Mouse (Mus musculus) heart, embryonic 16.5 days (tissue): ENCODE results near the gene Rps6kc1. TPM values are rescaled to one million over a fixed set of nuclear protein-coding genes. Genes with fewer than 3 reads are reported as not detected.

Experiments used
- ATAC-seq: fragments of 200-750 bp; cut with Nextera tagmentation; replicated peaks from 2 replicates; pipeline ENCODE4 v1.8.0; 2017; ENCODE audit warnings: moderate number of reproducible peaks; ENCODE audit not compliant: insufficient read depth, low FRiP score; ENCODE audit errors: extremely low read depth
- H3K27ac ChIP-seq: fragments of 300-500 bp; sonication (generic); 2 replicates; pipeline ENCODE4 v1.5.1; 2014; ENCODE audit warnings: mild to moderate bottlenecking, low read length, control low read depth, moderate library complexity
- H3K27me3 ChIP-seq: fragments of 300-500 bp; sonication (generic); 2 replicates; pipeline ENCODE4 v1.6.1; 2014; ENCODE audit warnings: low read length, mixed read lengths; ENCODE audit not compliant: control insufficient read depth, insufficient read depth
- H3K36me3 ChIP-seq: fragments of 300-500 bp; sonication (generic); 2 replicates; pipeline ENCODE4 v1.6.1; 2014; ENCODE audit not compliant: control insufficient read depth, insufficient read depth
- H3K4me1 ChIP-seq: fragments of 300-500 bp; sonication (generic); 2 replicates; pipeline ENCODE4 v1.6.1; 2014; ENCODE audit warnings: low read length, mixed read lengths; ENCODE audit not compliant: control insufficient read depth, insufficient read depth
- H3K4me2 ChIP-seq: fragments of 300-500 bp; sonication (generic); 2 replicates; pipeline ENCODE4 v1.6.1; 2014; ENCODE audit warnings: low read depth, mild to moderate bottlenecking, control low read depth, low read length
- H3K4me3 ChIP-seq: fragments of 300-500 bp; sonication (generic); 2 replicates; pipeline ENCODE4 v1.5.1; 2014; ENCODE audit warnings: mild to moderate bottlenecking, control low read depth, low read length
- H3K9ac ChIP-seq: fragments of 300-500 bp; sonication (generic); 2 replicates; pipeline ENCODE4 v1.6.1; 2014; ENCODE audit warnings: low read length, control low read depth
- H3K9me3 ChIP-seq: fragments of 300-500 bp; sonication (generic); replicated peaks from 2 replicates; pipeline ENCODE4 v1.6.1; 2016; ENCODE audit warnings: low read length; ENCODE audit not compliant: control insufficient read depth
- WGBS: fragments of 180-500 bp; shearing (Covaris S2); extraction: QIAGEN DNeasy Blood & Tissue Kit; methylation state at CpG from one replicate; pipeline ENCODE4 v1.1.7; 2014; 5-methylcytosine and 5-hydroxymethylcytosine counted together
- polyA plus RNA-seq: library from polyadenylated mRNA; unstranded; fragments of >200 nt; fragmentation: Nextera tagmentation; extraction: Ambion mirVana; gene quantifications from 2 replicates; pipeline ENCODE4 v1.2.1, GENCODE M21; 2015

Rps6kc1 gene
- polyA plus RNA-seq, 1 experiment from 2014 or later: 10.3 TPM

- no peak for ATAC-seq
- H3K9me3 ChIP-seq: no peaks in the 10 kb centered on the region
- H3K36me3 ChIP-seq: no peaks in the 10 kb centered on the region
- H3K4me1 ChIP-seq: peaks cover 16% of the 10 kb centered on the region
- no peak overlapping the region for H3K4me2 ChIP-seq
- H3K27ac ChIP-seq: no peak overlapping the region
- no peak overlapping the region for H3K9ac ChIP-seq
- H3K27me3 ChIP-seq: no peaks in the 10 kb centered on the region
- H3K4me3 ChIP-seq: no peak overlapping the region
- 91% methylated on average over 13 of the region's 13 CpGs for WGBS
Observed at GRCm38 (mm10) chr1:190658266-190658665, 253.3 kb downstream of the Rps6kc1 start.

DNA sequence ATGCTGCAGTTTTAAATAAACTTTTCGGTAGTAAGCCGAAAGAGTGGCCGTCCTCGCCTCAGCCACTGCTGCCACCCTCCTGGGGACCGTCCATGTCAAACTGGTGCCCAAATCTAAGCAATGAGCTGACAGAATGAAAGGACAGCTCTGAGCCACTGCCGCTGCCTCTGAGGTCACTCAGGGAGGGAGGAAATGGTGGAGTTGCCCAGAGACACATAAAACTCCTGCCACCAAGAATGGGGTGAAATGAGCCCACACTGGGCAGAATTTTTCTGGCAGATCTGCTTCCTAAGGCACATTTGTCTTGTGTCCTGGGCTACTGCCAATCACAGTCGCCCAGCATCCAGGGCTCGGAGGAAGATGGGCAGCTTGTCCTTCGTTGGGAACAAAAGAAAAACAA lies 255.5 kb downstream of the Rps6kc1 start:
- no peaks in the 10 kb centered on the region for H3K9me3 ChIP-seq
- no peak overlapping the region for H3K4me2 ChIP-seq
- no peak overlapping the region for H3K9ac ChIP-seq
- ATAC-seq: no peak
- H3K4me1 ChIP-seq: peaks cover 16% of the 10 kb centered on the region
- H3K36me3 ChIP-seq: no peaks in the 10 kb centered on the region
- H3K27ac ChIP-seq: no peak overlapping the region
- WGBS: 65% methylated on average over 9 of the region's 9 CpGs
- H3K4me3 ChIP-seq: no peak overlapping the region
- no peaks in the 10 kb centered on the region for H3K27me3 ChIP-seq

DNA sequence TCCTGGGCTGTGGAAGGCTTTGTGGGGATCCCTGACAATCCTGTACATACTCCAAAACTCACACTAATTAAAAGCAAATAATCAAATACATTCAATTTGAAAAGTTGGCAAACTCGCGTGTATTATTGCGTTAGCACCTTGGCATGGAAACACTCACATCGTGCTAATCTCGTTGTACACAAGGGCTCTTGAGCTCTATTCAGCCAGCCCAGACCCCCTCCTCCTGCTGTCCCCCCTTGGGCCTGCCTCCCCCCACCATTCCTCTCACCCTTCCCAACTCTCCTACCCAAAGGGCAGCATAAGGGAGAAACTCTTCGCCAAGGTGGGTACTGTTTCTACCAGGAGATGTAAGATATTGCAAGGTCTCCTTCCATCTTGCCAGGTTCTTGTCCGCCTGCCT lies 255.9 kb downstream of the Rps6kc1 start:
- Histone ChIP-seq H3K9me3 (no peaks in the 10 kb centered on the region), H3K9ac (no peak overlapping the region), H3K4me3 (no peak overlapping the region), H3K27ac (no peak overlapping the region), H3K36me3 (no peaks in the 10 kb centered on the region), H3K27me3 (no peaks in the 10 kb centered on the region), H3K4me2 (no peak overlapping the region), H3K4me1 (peaks cover 14% of the 10 kb centered on the region)
- 61% methylated on average over 7 of the region's 7 CpGs for WGBS
- no peak for ATAC-seq

DNA sequence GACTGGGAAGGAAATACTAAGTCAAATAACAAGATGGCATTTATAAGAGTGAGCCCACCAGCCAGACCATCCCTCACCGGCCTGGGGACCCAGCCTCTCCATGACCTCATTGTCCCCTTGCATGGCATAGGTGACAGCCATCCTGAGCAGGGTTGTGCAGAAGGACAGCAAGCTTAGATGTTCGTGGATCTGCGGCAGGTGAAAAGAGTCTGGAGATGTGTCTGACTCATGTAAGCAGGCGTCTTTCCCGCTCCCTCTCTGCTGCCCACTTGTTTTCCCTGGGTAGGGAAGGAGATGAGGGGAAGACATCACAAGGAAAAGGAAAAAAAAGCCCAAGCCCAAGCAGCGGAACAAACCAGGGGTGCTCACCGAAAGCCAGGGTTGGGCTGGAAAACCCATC lies 256.5 kb downstream of the Rps6kc1 start:
- ATAC-seq: no peak
- no peaks in the 10 kb centered on the region for H3K27me3 ChIP-seq
- 91% methylated on average over 7 of the region's 7 CpGs for WGBS
- no peak overlapping the region for H3K4me3 ChIP-seq
- H3K9ac ChIP-seq: no peak overlapping the region
- no peak overlapping the region for H3K4me2 ChIP-seq
- no peaks in the 10 kb centered on the region for H3K36me3 ChIP-seq
- no peaks in the 10 kb centered on the region for H3K9me3 ChIP-seq
- peaks cover 9% of the 10 kb centered on the region for H3K4me1 ChIP-seq
- H3K27ac ChIP-seq: no peak overlapping the region

- Histone ChIP-seq H3K27ac (no peak overlapping the region), H3K9me3 (no peaks in the 10 kb centered on the region), H3K4me1 (peaks cover 5% of the 10 kb centered on the region), H3K4me2 (no peak overlapping the region), H3K36me3 (no peaks in the 10 kb centered on the region), H3K27me3 (no peaks in the 10 kb centered on the region), H3K4me3 (no peak overlapping the region), H3K9ac (no peak overlapping the region)
- ATAC-seq: no peak
- 81% methylated on average over 6 of the region's 6 CpGs for WGBS
Observed at GRCm38 (mm10) chr1:190654694-190655001, 256.9 kb downstream of the Rps6kc1 start.

DNA sequence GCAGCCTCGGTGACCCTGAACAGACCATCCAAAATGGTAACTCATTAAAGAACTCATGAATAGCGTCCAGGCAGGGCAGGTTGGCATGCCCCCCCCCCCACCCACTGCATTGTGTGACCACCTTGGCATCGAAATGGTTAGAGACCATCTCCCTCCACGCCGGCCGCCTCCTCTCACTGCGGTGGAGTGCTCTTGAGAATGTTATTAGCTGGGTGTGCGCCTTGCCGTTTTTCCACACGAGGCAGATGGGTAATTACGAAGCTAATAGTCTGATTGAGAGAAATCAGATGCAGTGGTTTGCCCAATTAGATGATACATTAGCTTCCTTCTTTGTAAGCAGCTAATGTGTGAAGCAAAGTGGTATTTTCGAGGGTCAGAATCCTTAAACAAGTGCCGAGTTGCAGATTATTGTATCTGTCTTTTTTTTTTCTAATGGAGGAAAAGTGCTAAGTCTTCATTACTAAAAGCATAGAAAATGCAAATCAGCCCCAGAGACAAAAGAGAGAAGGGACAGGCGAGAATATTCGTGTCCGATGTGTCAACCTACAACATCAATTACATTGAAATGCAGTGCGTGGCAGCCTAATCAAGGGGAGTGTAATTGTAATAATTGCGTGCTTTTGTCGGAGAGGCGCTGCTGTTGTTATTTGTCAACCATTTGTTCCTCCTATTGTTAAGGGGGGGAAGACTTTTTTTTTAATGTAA lies 257.4 kb downstream of the Rps6kc1 start:
- no peaks in the 10 kb centered on the region for H3K27me3 ChIP-seq

GRCm38 (mm10) chr1:190653081-190653480 lies 258.5 kb downstream of the Rps6kc1 start:
- H3K27ac ChIP-seq: no peak overlapping the region
- no peak overlapping the region for H3K9ac ChIP-seq
- H3K27me3 ChIP-seq: no peaks in the 10 kb centered on the region
- no peak overlapping the region for H3K4me2 ChIP-seq
- H3K4me1 ChIP-seq: peaks cover 5% of the 10 kb centered on the region; the same call in 1 of the 2 replicates
- H3K4me3 ChIP-seq: no peak overlapping the region
- H3K36me3 ChIP-seq: no peaks in the 10 kb centered on the region
- no peak for ATAC-seq
- 73% methylated on average over 6 of the region's 6 CpGs for WGBS
- no peaks in the 10 kb centered on the region for H3K9me3 ChIP-seq

More for the DNA sequence above, 257.4 kb downstream of the Rps6kc1 start:
- WGBS: 89% methylated on average over 20 of the region's 20 CpGs
- no peaks in the 10 kb centered on the region for H3K36me3 ChIP-seq
- H3K4me1 ChIP-seq: peaks cover 5% of the 10 kb centered on the region; the same call in 1 of the 2 replicates
- H3K4me2 ChIP-seq: no peak overlapping the region
- no peak overlapping the region for H3K27ac ChIP-seq
- H3K4me3 ChIP-seq: no peak overlapping the region
- ATAC-seq: no peak
- no peaks in the 10 kb centered on the region for H3K9me3 ChIP-seq
- no peak overlapping the region for H3K9ac ChIP-seq

Other genes with a start within 250 kb of the Rps6kc1 start
- 29.5 and 30.1 TPM in 2 replicates for gene Angel2, start 13.3 kb upstream of the Rps6kc1 start, polyA plus RNA-seq
- 48.3 and 50.6 TPM in 2 replicates for gene Vash2, start 67.5 kb upstream of the Rps6kc1 start, polyA plus RNA-seq
- gene Flvcr1, start 114.4 kb upstream of the Rps6kc1 start, polyA plus RNA-seq: 3.3 TPM in 2 replicates
- gene Spata45, start 124.9 kb upstream of the Rps6kc1 start, polyA plus RNA-seq: not detected in 2 replicates
- 17.9 and 20.3 TPM in 2 replicates for gene Tatdn3, start 151.2 kb upstream of the Rps6kc1 start, polyA plus RNA-seq
- gene Nsl1, start 151.2 kb upstream of the Rps6kc1 start, polyA plus RNA-seq: 12.0 and 15.4 TPM in 2 replicates
- 2.2 and 2.8 TPM in 2 replicates for gene Batf3, start 186.1 kb upstream of the Rps6kc1 start, polyA plus RNA-seq